Mouse (Mus musculus) MEL (cell line): ENCODE measurements around the gene Daxx. TPM values are rescaled to one million over a fixed set of nuclear protein-coding genes. Genes with fewer than 3 reads are reported as not detected.

Experiments used
- DNase-seq: peaks from one replicate; pipeline ENCODE4 v3.0.0; 2011; ENCODE audit warnings: low read depth, low spot score
- H3K27ac ChIP-seq: 2 replicates; pipeline ENCODE4 v1.5.1; 2012; ENCODE audit warnings: low read depth, mild to moderate bottlenecking, control low read depth, low read length, moderate library complexity; ENCODE audit not compliant: control insufficient read depth
- H3K27me3 ChIP-seq, 2 experiments: fragments of 150-350 bp in 1 of 2; sonication (generic) in 1 of 2; 2 replicates each; pipeline ENCODE4 v1.6.1; 2012; ENCODE audit warnings: low read length in 2 of 2, mild to moderate bottlenecking in 2 of 2, improper control_type of control experiment in 1 of 2, moderate library complexity in 1 of 2; ENCODE audit not compliant: insufficient read depth in 2 of 2, control insufficient read depth in 1 of 2
- H3K36me3 ChIP-seq, 2 experiments: 2 replicates each; pipeline ENCODE4 v1.6.1; 2012 to 2014; ENCODE audit warnings: low read length in 2 of 2, improper control_type of control experiment in 1 of 2, inconsistent platforms in 1 of 2, mild to moderate bottlenecking in 1 of 2; ENCODE audit not compliant: insufficient read depth in 2 of 2, control insufficient read depth in 1 of 2
- H3K4me1 ChIP-seq, 2 experiments: fragments of 150-350 bp in 1 of 2; sonication (generic) in 1 of 2; 2 replicates each; pipeline ENCODE4 v1.6.1; 2012; ENCODE audit warnings: low read length in 2 of 2, improper control_type of control experiment in 1 of 2, mild to moderate bottlenecking in 1 of 2; ENCODE audit not compliant: insufficient read depth in 2 of 2, control insufficient read depth in 1 of 2
- H3K4me3 ChIP-seq, 2 experiments: fragments of 150-350 bp in 1 of 2; sonication (generic) in 1 of 2; 2 replicates each; pipeline ENCODE4 v1.5.1; 2012; ENCODE audit warnings: low read depth in 2 of 2, low read length in 2 of 2, mild to moderate bottlenecking in 2 of 2, moderate library complexity in 2 of 2, control low read depth in 1 of 2, improper control_type of control experiment in 1 of 2; ENCODE audit not compliant: control insufficient read depth in 1 of 2, insufficient read depth in 1 of 2
- H3K79me2 ChIP-seq: 2 replicates; pipeline ENCODE4 v1.6.1; 2012; ENCODE audit warnings: mild to moderate bottlenecking, low read length, moderate library complexity; ENCODE audit not compliant: control insufficient read depth, poor library complexity, insufficient read depth
- H3K9ac ChIP-seq: 2 replicates; pipeline ENCODE4 v1.6.1; 2012; ENCODE audit warnings: low read depth, mild to moderate bottlenecking, control low read depth, low read length, moderate library complexity; ENCODE audit not compliant: control insufficient read depth, poor library complexity, severe bottlenecking
- H3K9me3 ChIP-seq: fragments of 150-350 bp; sonication (generic); replicated peaks from 2 replicates; pipeline ENCODE4 v1.6.1; 2012; ENCODE audit warnings: mild to moderate bottlenecking, low read length, improper control_type of control experiment, moderate library complexity; ENCODE audit not compliant: insufficient read depth
- CHD1 ChIP-seq: IDR thresholded peaks from 2 replicates; pipeline ENCODE4 v1.6.1; 2012; ENCODE audit warnings: low read depth, mild to moderate bottlenecking, inconsistent platforms, low read length, improper control_type of control experiment
- CTCF ChIP-seq, 3 experiments: IDR thresholded peaks in 2 of 3; conservative IDR thresholded peaks in 1 of 3; 2 replicates each; pipeline ENCODE4 v1.5.1; 2011 to 2012; ENCODE audit warnings: low read length in 3 of 3, low read depth in 2 of 3, mild to moderate bottlenecking in 2 of 3, improper control_type of control experiment in 1 of 3, inconsistent platforms in 1 of 3, mixed read lengths in 1 of 3, moderate library complexity in 1 of 3; ENCODE audit not compliant: control insufficient read depth in 1 of 3, insufficient read depth in 1 of 3, poor library complexity in 1 of 3, severe bottlenecking in 1 of 3
- E2F4 ChIP-seq: IDR thresholded peaks from 2 replicates; pipeline ENCODE4 v1.6.1; 2011; ENCODE audit warnings: low read depth, low read length, improper control_type of control experiment, borderline replicate concordance
- ELF1 ChIP-seq: IDR thresholded peaks from 2 replicates; pipeline ENCODE4 v1.6.1; 2014; ENCODE audit warnings: low read depth, mild to moderate bottlenecking, inconsistent platforms, low read length, improper control_type of control experiment, moderate library complexity
- EP300 ChIP-seq, 2 experiments: IDR thresholded peaks; 2 replicates each; pipeline ENCODE4 v1.6.1; 2011; ENCODE audit warnings: improper control_type of control experiment in 2 of 2, low read length in 2 of 2, low read depth in 1 of 2, mild to moderate bottlenecking in 1 of 2
- ETS1 ChIP-seq: IDR thresholded peaks from 2 replicates; pipeline ENCODE4 v1.6.1; 2012; ENCODE audit warnings: low read depth, mild to moderate bottlenecking, inconsistent platforms, low read length, improper control_type of control experiment, moderate library complexity
- GABPA ChIP-seq: IDR thresholded peaks from 2 replicates; pipeline ENCODE4 v1.6.1; 2012; ENCODE audit warnings: low read depth, mild to moderate bottlenecking, inconsistent platforms, low read length, improper control_type of control experiment, moderate library complexity
- GATA1 ChIP-seq: IDR thresholded peaks from 2 replicates; pipeline ENCODE4 v1.6.1; 2011; ENCODE audit warnings: low read depth, low read length, improper control_type of control experiment
- HCFC1 ChIP-seq: IDR thresholded peaks from 2 replicates; pipeline ENCODE4 v1.6.1; 2012; ENCODE audit warnings: low read depth, mild to moderate bottlenecking, inconsistent platforms, low read length, improper control_type of control experiment, moderate library complexity
- JUND ChIP-seq: IDR thresholded peaks from 2 replicates; pipeline ENCODE4 v1.6.1; 2011; ENCODE audit warnings: low read depth, mild to moderate bottlenecking, improper control_type of control experiment, low read length
- MAFK ChIP-seq: IDR thresholded peaks from 2 replicates; pipeline ENCODE4 v1.6.1; 2011; ENCODE audit warnings: low read depth, mild to moderate bottlenecking, low read length, improper control_type of control experiment, borderline replicate concordance
- MAZ ChIP-seq: IDR thresholded peaks from 2 replicates; pipeline ENCODE4 v1.6.1; 2012; ENCODE audit warnings: low read depth, mild to moderate bottlenecking, inconsistent platforms, low read length, improper control_type of control experiment
- MEF2A ChIP-seq: IDR thresholded peaks from 2 replicates; pipeline ENCODE4 v1.6.1; 2014; ENCODE audit warnings: low read depth, mild to moderate bottlenecking, inconsistent platforms, low read length, improper control_type of control experiment; ENCODE audit not compliant: poor library complexity, insufficient replicate concordance, severe bottlenecking; ENCODE audit errors: extremely low read depth
- NRF1 ChIP-seq: IDR thresholded peaks from 2 replicates; pipeline ENCODE4 v1.6.1; 2014; ENCODE audit warnings: low read depth, mild to moderate bottlenecking, inconsistent platforms, low read length, improper control_type of control experiment, moderate library complexity; ENCODE audit not compliant: poor library complexity, insufficient read depth, severe bottlenecking
- POLR2AphosphoS2 ChIP-seq: IDR thresholded peaks from 2 replicates; pipeline ENCODE4 v1.6.1; 2011; ENCODE audit warnings: low read length, improper control_type of control experiment
- POLR2AphosphoS5 ChIP-seq: IDR thresholded peaks from 2 replicates; pipeline ENCODE4 v1.6.1; 2012; ENCODE audit warnings: low read depth, borderline replicate concordance, mild to moderate bottlenecking, inconsistent platforms, low read length, moderate library complexity, mixed read lengths
- SIN3A ChIP-seq: IDR thresholded peaks from 2 replicates; pipeline ENCODE4 v1.6.1; 2012; ENCODE audit warnings: low read length, improper control_type of control experiment, inconsistent platforms
- TAL1 ChIP-seq: IDR thresholded peaks from 2 replicates; pipeline ENCODE4 v1.6.1; 2012; ENCODE audit warnings: mild to moderate bottlenecking, inconsistent platforms, low read length, moderate library complexity, mixed read lengths
- TCF12 ChIP-seq: IDR thresholded peaks from 2 replicates; pipeline ENCODE4 v1.6.1; 2014; ENCODE audit warnings: low read depth, mild to moderate bottlenecking, inconsistent platforms, low read length, improper control_type of control experiment, moderate library complexity
- UBTF ChIP-seq: IDR thresholded peaks from 2 replicates; pipeline ENCODE4 v1.6.1; 2012; ENCODE audit warnings: low read depth, mild to moderate bottlenecking, inconsistent platforms, low read length, improper control_type of control experiment, moderate library complexity, borderline replicate concordance; ENCODE audit not compliant: insufficient read depth
- USF1 ChIP-seq: IDR thresholded peaks from 2 replicates; pipeline ENCODE4 v1.6.1; 2014; ENCODE audit warnings: low read depth, mild to moderate bottlenecking, inconsistent platforms, low read length, improper control_type of control experiment, moderate library complexity
- USF2 ChIP-seq, 2 experiments: IDR thresholded peaks; 2 replicates each; pipeline ENCODE4 v1.6.1; 2011 to 2012; ENCODE audit warnings: improper control_type of control experiment in 2 of 2, low read length in 2 of 2, borderline replicate concordance in 1 of 2, inconsistent platforms in 1 of 2, low read depth in 1 of 2, mild to moderate bottlenecking in 1 of 2; ENCODE audit not compliant: insufficient read depth in 1 of 2
- ZC3H11A ChIP-seq: IDR thresholded peaks from 2 replicates; pipeline ENCODE4 v1.6.1; 2012; ENCODE audit warnings: low read depth, mild to moderate bottlenecking, inconsistent platforms, low read length, improper control_type of control experiment
- ZKSCAN1 ChIP-seq: IDR thresholded peaks from 2 replicates; pipeline ENCODE4 v1.6.1; 2012; ENCODE audit warnings: low read depth, mild to moderate bottlenecking, inconsistent platforms, low read length, improper control_type of control experiment, moderate library complexity
- ZMIZ1 ChIP-seq: IDR thresholded peaks from 2 replicates; pipeline ENCODE4 v1.6.1; 2012; ENCODE audit warnings: low read depth, mild to moderate bottlenecking, inconsistent platforms, low read length, improper control_type of control experiment, moderate library complexity
- ZNF384 ChIP-seq: IDR thresholded peaks from 2 replicates; pipeline ENCODE4 v1.6.1; 2012; ENCODE audit warnings: low read depth, mild to moderate bottlenecking, inconsistent platforms, low read length, improper control_type of control experiment
- polyA plus RNA-seq, 2 experiments: library from polyadenylated mRNA; stranded (reverse) in 1 of 2; unstranded in 1 of 2; fragments of >175 nt in 1 of 2; fragments of >200 nt in 1 of 2; gene quantifications; 2 replicates each; pipeline versions ENCODE4 v1.2.1 to v1.2.4; 2012; ENCODE audit warnings: low replicate concordance in 2 of 2, low read depth in 1 of 2; ENCODE audit not compliant: insufficient read length in 2 of 2, insufficient read depth in 1 of 2, missing spikeins in 1 of 2
- total RNA-seq: library from RNA; depleted of rRNA; stranded (reverse); fragments of 300-350 nt; gene quantifications from 2 replicates; pipeline ENCODE4 v1.2.3, GENCODE M21; 2012

Gene Daxx
- total and polyA plus RNA-seq, 3 experiments: 40.6 to 68.0 TPM; not detected in 1

DNA sequence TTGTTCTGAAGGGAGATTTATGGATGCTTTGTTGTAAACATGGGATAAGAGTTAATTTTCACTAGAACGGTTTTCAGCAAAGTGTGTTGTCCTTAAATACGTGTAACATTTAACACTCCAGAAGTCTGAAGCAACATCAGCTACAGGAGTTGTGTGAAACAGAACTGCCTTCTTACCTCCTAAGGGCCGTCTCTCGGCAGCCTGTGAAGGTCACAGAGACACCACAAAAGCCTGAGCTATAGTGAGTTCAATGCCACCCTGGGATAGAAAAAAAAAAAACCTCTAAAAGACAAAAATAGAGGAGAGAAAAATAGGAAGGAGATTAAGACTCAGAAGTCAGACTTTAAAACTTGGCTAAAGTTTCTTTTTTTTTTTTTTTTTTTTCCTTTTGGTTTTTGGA is 7.1 kb upstream of the Daxx start:
- no peaks in the 10 kb centered on the region for H3K27me3 ChIP-seq
- H3K9ac ChIP-seq: peak overlapping the region; percentile 17; the same call in 1 of the 2 replicates
- no peak for TF ChIP-seq MEF2A
- 0 out of 2 replicates have a peak, but pooled peaks have one; percentile 13 for TF ChIP-seq TCF12
- TF ChIP-seq SIN3A: 0 out of 2 replicates have a peak, but pooled peaks have one; percentile 28
- no peak for TF ChIP-seq E2F4
- TF ChIP-seq ZNF384: peak; percentile 67
- 0 out of 4 replicates have a peak, but pooled peaks of 1 of the 2 experiments have one; percentile 27 for TF ChIP-seq EP300 (IDR thresholded peaks at IDR 0.05; ENCODE audit: low read depth in 1 of 2, low read length in 2 of 2)
- peak overlapping the region in 1 of 2 experiments; percentile 45; a peak in 2 of 4 replicates for H3K4me3 ChIP-seq
- peaks cover 0 to 30% of the 10 kb centered on the region in 2 experiments; a peak in 2 of 4 replicates for H3K36me3 ChIP-seq
- no peaks in the 10 kb centered on the region for H3K9me3 ChIP-seq
- H3K79me2 ChIP-seq: no peaks in the 10 kb centered on the region
- H3K4me1 ChIP-seq: peaks cover 21 to 47% of the 10 kb centered on the region in 2 experiments
- no peak for DNase-seq
- peak overlapping the region; percentile 55 for H3K27ac ChIP-seq

DNA sequence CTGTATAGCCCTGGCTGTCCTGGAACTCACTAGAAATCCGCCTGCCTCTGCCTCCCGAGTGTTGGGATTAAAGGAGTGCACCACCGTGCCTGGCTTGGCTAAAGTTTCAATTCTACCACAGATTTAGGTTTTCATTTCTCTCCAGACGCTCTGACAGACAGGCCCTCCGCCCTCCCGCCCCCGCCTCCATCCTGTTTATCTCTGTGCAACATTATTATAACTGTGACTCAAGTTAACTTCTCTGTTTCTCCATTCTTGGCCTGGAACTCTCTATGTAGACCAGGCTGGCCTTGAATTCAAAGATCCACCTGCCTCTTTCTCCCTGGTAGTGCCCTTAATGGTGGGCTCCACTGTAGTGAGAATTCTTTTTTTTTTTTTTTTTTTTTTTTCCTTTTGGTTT is 6.7 kb upstream of the Daxx start:
- peak overlapping the region in 1 of 2 experiments; percentile 45; a peak in 2 of 4 replicates for H3K4me3 ChIP-seq
- H3K36me3 ChIP-seq: peaks cover 0 to 30% of the 10 kb centered on the region in 2 experiments; a peak in 2 of 4 replicates
- no peaks in the 10 kb centered on the region for H3K9me3 ChIP-seq
- H3K79me2 ChIP-seq: no peaks in the 10 kb centered on the region
- TF ChIP-seq POLR2AphosphoS5 (no peak), ETS1 (peak; percentile 24; the same call in 1 of the 2 replicates), MAFK (no peak), ZC3H11A (no peak), GATA1 (0 out of 2 replicates have a peak, but pooled peaks have one; percentile 9), ELF1 (no peak), USF2 (IDR thresholded peaks at IDR 0.05; ENCODE audit: borderline replicate concordance in 1 of 2, insufficient read depth in 1 of 2, low read depth in 1 of 2, low read length in 2 of 2) (no peak), CHD1 (no peak), ZMIZ1 (no peak), HCFC1 (no peak), POLR2AphosphoS2 (no peak), EP300 (IDR thresholded peaks at IDR 0.05; ENCODE audit: low read depth in 1 of 2, low read length in 2 of 2) (peak in 1 of 2 experiments; percentile 43; a peak in 1 of 4 replicates), CTCF (IDR thresholded peaks at IDR 0.05 in 2 of 3, conservative IDR thresholded peaks at IDR 0.05 in 1 of 3; ENCODE audit: control insufficient read depth in 1 of 3, insufficient read depth in 1 of 3, low read depth in 2 of 3, low read length in 3 of 3, poor library complexity in 1 of 3, severe bottlenecking in 1 of 3) (no peak), GABPA (no peak), ZNF384 (peak; percentile 3; the same call in 1 of the 2 replicates), ZKSCAN1 (no peak), MAZ (0 out of 2 replicates have a peak, but pooled peaks have one; percentile 21), UBTF (no peak), TAL1 (no peak), USF1 (no peak), NRF1 (no peak), JUND (no peak)
- TF ChIP-seq, all 39 proteins: peak for 5
- H3K4me1 ChIP-seq: peaks cover 19 to 47% of the 10 kb centered on the region in 2 experiments
- peak overlapping the region; percentile 73 for H3K27ac ChIP-seq
- 0 out of 2 replicates have a peak overlapping the region, but pooled peaks have one; percentile 11 for H3K9ac ChIP-seq
- H3K27me3 ChIP-seq: no peaks in the 10 kb centered on the region
- DNase-seq: peak; percentile 79
